27 mouse cellular contexts compared by ENCODE assay signal in genomic region chr4:46589151-46589550, GRCm38 (mm10). TPM values are rescaled to one million over a fixed set of nuclear protein-coding genes. Genes with fewer than 3 reads are reported as not detected.
A peak's percentile ranks its signal among the peaks of the same experiment; 100 is the strongest.
DNase-seq lines count a peak whose midpoint lies in the region; ATAC-seq lines count a peak whose summit lies in the region.
"Had no signal": no experiment of that assay in that cellular context is flagged by ENCODE, and none has a peak within 500 bp of the region (broad histone marks: within the 10 kb centered on the region; RNA-seq: fewer than 3 reads in every experiment).

No protein-coding gene starts in this region.

- no peak for ATAC-seq in cerebellum, adult (ENCODE audit: insufficient number of reproducible peaks, low FRiP score, low TSS enrichment)
- ATAC-seq in heart, embryonic 12.5 days (ENCODE audit: insufficient number of reproducible peaks, low FRiP score): no peak
- ATAC-seq: forebrain, postnatal 0 days; intestine, postnatal 0 days; liver, embryonic 12.5 days; liver, postnatal 0 days had no signal

- WGBS in heart, embryonic 12.5 days: 76% methylated on average over 8 of the region's 8 CpGs

- no peak overlapping the region for H3K9ac ChIP-seq in heart, embryonic 12.5 days
- H3K9ac ChIP-seq: embryonic facial prominence, embryonic 13.5 days; forebrain, postnatal 0 days; heart, embryonic 15.5 days; hindbrain, embryonic 14.5 days; liver, embryonic 12.5 days; liver, postnatal 0 days; neural tube, embryonic 12.5 days had no signal

- H3K36me3 ChIP-seq in heart, embryonic 12.5 days: no peaks in the 10 kb centered on the region
- H3K36me3 ChIP-seq: embryonic facial prominence, embryonic 13.5 days; forebrain, embryonic 10.5 days; heart, embryonic 15.5 days; liver, embryonic 12.5 days; neural tube, embryonic 12.5 days had no signal

- no peak overlapping the region for H3K27ac ChIP-seq in heart, embryonic 12.5 days (ENCODE audit: poor library complexity, severe bottlenecking)
- H3K27ac ChIP-seq: embryonic facial prominence, embryonic 13.5 days; forebrain, embryonic 10.5 days; heart, embryonic 15.5 days; hindbrain, embryonic 14.5 days; liver, embryonic 12.5 days; neural tube, embryonic 12.5 days had no signal

- H3K4me1 ChIP-seq in heart, embryonic 12.5 days (replicated peaks): peaks cover 23% of the 10 kb centered on the region
- H3K4me1 ChIP-seq: neural tube, embryonic 12.5 days had no signal

- no peak overlapping the region for H3K4me3 ChIP-seq in heart, embryonic 12.5 days
- H3K4me3 ChIP-seq: embryonic facial prominence, embryonic 13.5 days; forebrain, embryonic 10.5 days; heart, embryonic 15.5 days; liver, embryonic 12.5 days; myocyte; neural tube, embryonic 12.5 days had no signal

- DNase-seq in cerebellum, adult 8-10 months: peak; percentile 2
- DNase-seq in heart, adult 11 months: peak; percentile 72
- DNase-seq in right cerebral cortex, postnatal 10 days (ENCODE audit: low spot score in 2 of 2): peak; percentile 11 to 15
- no peak for DNase-seq in right cerebral cortex, postnatal 4 days
- DNase-seq in testis, postnatal 10 days (ENCODE audit: low spot score): peak; percentile 39
- DNase-seq: adrenal gland, postnatal 14 days; forebrain, postnatal 0 days; gastrocnemius, postnatal 14 days; kidney, adult 9 months; kidney, postnatal 10 days; layer of hippocampus, postnatal 36 days; left cerebral cortex, postnatal 4 days; liver, postnatal 0 days; right cerebral cortex, adult 18-20 months; thymus, adult 18-20 months; thymus, postnatal 36 days had no signal

- no peak overlapping the region for H3K4me2 ChIP-seq in heart, embryonic 12.5 days
- H3K4me2 ChIP-seq: embryonic facial prominence, embryonic 13.5 days; heart, embryonic 15.5 days; hindbrain, embryonic 14.5 days; liver, embryonic 12.5 days; midbrain, embryonic 11.5 days; neural tube, embryonic 12.5 days had no signal

- H3K27me3 ChIP-seq in heart, embryonic 12.5 days (replicated peaks): no peaks in the 10 kb centered on the region
- H3K27me3 ChIP-seq: embryonic facial prominence, embryonic 13.5 days; heart, embryonic 15.5 days; neural tube, embryonic 12.5 days had no signal

- H3K9me3 ChIP-seq in heart, embryonic 12.5 days (replicated peaks): no peaks in the 10 kb centered on the region
- H3K9me3 ChIP-seq: embryonic facial prominence, embryonic 13.5 days; forebrain, embryonic 10.5 days; heart, embryonic 15.5 days; liver, embryonic 12.5 days; neural tube, embryonic 12.5 days had no signal

RNA-seq across cellular contexts. Expression of gene Coro2a, which starts 12.9 kb away (rescaled TPM):
- polyA plus RNA-seq in heart, embryonic 12.5 days (2016; fragmentation: Nextera tagmentation; extraction: Ambion mirVana): 0.15 and 0.34 TPM in 2 replicates

RNA-seq across cellular contexts. Expression of gene Trim14, which starts 53.2 kb away (rescaled TPM):
- 0.78 and 1.5 TPM in 2 replicates for polyA plus RNA-seq in heart, embryonic 12.5 days (2016; fragmentation: Nextera tagmentation; extraction: Ambion mirVana)
